Comparison of ENCODE assay signal across 10 mouse cellular contexts in the genomic region with DNA sequence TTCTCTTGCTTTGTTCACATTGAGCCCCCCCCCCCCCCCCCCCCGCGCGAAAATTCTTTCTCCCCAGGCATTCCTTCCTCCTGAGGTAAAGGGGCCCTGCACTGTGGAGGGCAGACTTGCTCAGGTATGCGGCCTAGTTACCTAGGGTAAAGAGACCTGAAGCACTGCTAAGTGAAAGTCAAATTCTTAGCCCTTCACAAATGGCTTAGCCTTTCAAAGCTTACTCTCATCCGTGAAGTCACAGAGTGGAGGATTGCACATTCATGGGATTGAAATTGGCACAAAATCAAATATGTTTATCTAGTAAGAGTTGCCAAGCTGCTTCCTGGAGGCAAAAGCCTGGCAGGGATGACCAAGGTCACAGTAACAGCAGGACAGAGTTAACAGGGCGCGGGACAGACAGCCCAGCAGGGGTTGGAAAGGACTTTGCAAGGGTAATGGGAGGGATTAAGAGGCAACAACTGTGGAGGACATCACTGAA.
A peak's percentile ranks its signal among the peaks of the same experiment; 100 is the strongest.
DNase-seq lines count a peak whose midpoint lies in the region; ATAC-seq and TF ChIP-seq lines count a peak whose summit lies in the region.
"Had no signal": no experiment of that assay in that cellular context is flagged by ENCODE, and none has a peak within 500 bp of the region (broad histone marks: within the 10 kb centered on the region; RNA-seq: fewer than 3 reads in every experiment).

No protein-coding gene starts in this region.

- H3K27me3 ChIP-seq in embryonic facial prominence, embryonic 11.5 days (ENCODE audit: control insufficient read depth, insufficient read depth, low read length): no peaks in the 10 kb centered on the region
- H3K27me3 ChIP-seq in intestine, embryonic 16.5 days (replicated peaks; ENCODE audit: control insufficient read depth, insufficient read depth, low read length): no peaks in the 10 kb centered on the region

- peak; percentile 55 for DNase-seq in heart, adult 18-20 months
- no peak for DNase-seq in heart, postnatal 36 days
- DNase-seq in embryonic facial prominence, embryonic 11.5 days (ENCODE audit: low spot score): peak; percentile 18
- DNase-seq in lung, postnatal 4 days: peak; percentile 25 to 60
- no peak for DNase-seq in left cerebral cortex, adult 2 months (ENCODE audit: extremely low spot score in 1 of 2, low spot score in 2 of 2)
- DNase-seq in gastrocnemius, adult 18-20 months (ENCODE audit: low spot score): no peak
- no peak for DNase-seq in left cerebral cortex, adult 9 months (ENCODE audit: low spot score in 2 of 2)
- DNase-seq: cerebellum, adult 8-10 months had no signal

- no peak; the same call in 1 of the 2 replicates for ATAC-seq in embryonic facial prominence, embryonic 11.5 days (replicated peaks; ENCODE audit: insufficient number of reproducible peaks, low FRiP score, low TSS enrichment, low read depth)
- ATAC-seq in intestine, embryonic 16.5 days: peak; percentile 63

- H3K4me2 ChIP-seq in embryonic facial prominence, embryonic 11.5 days (ENCODE audit: low read depth, low read length): no peak overlapping the region
- H3K4me2 ChIP-seq in intestine, embryonic 16.5 days (ENCODE audit: low read depth, low read length): no peak overlapping the region

- H3K9ac ChIP-seq in embryonic facial prominence, embryonic 11.5 days (replicated peaks; ENCODE audit: low read length): no peak overlapping the region
- no peak overlapping the region for H3K9ac ChIP-seq in intestine, embryonic 16.5 days (ENCODE audit: low read depth, low read length)

- H3K4me3 ChIP-seq in embryonic facial prominence, embryonic 11.5 days (ENCODE audit: low read depth, low read length): no peak overlapping the region
- no peak overlapping the region for H3K4me3 ChIP-seq in intestine, embryonic 16.5 days (ENCODE audit: low read length)
- no peak overlapping the region for H3K4me3 ChIP-seq in left cerebral cortex, adult 2 months
- H3K4me3 ChIP-seq: megakaryocyte, embryonic 14.5 days had no signal

- no peaks in the 10 kb centered on the region for H3K9me3 ChIP-seq in embryonic facial prominence, embryonic 11.5 days (replicated peaks; ENCODE audit: control insufficient read depth, low read length)
- peaks cover 4% of the 10 kb centered on the region; the same call in 1 of the 2 replicates for H3K9me3 ChIP-seq in intestine, embryonic 16.5 days (ENCODE audit: control insufficient read depth, low read length)

- H3K4me1 ChIP-seq in embryonic facial prominence, embryonic 11.5 days (ENCODE audit: control insufficient read depth, insufficient read depth, low read length): no peaks in the 10 kb centered on the region
- H3K4me1 ChIP-seq in intestine, embryonic 16.5 days (ENCODE audit: control insufficient read depth, insufficient read depth, low read length): 0 out of 2 replicates have a peak, but pooled peaks cover 4% of the 10 kb centered on the region

- no peak overlapping the region for H3K27ac ChIP-seq in embryonic facial prominence, embryonic 11.5 days (replicated peaks; ENCODE audit: low read depth, low read length)
- no peak overlapping the region for H3K27ac ChIP-seq in intestine, embryonic 16.5 days (ENCODE audit: low read length)
- H3K27ac ChIP-seq in left cerebral cortex, adult 2 months: no peak overlapping the region

- H3K36me3 ChIP-seq in embryonic facial prominence, embryonic 11.5 days (replicated peaks; ENCODE audit: control insufficient read depth, insufficient read depth, low read depth, low read length): no peaks in the 10 kb centered on the region
- H3K36me3 ChIP-seq in intestine, embryonic 16.5 days (ENCODE audit: control insufficient read depth, insufficient read depth, low read length): no peaks in the 10 kb centered on the region

- no peak for TF ChIP-seq CTCF in left cerebral cortex, adult 2 months (IDR thresholded peaks at IDR 0.05)

- WGBS in embryonic facial prominence, embryonic 11.5 days: 25% methylated on average over 4 of the region's 7 CpGs
- 24% methylated on average over 7 of the region's 7 CpGs for WGBS in intestine, embryonic 16.5 days

- intact Hi-C loops in heart, postnatal 36 days (cut with DNase I): no loop called here
- intact Hi-C loops in left cerebral cortex, adult 2 months (cut with DNase I): no loop called here

Comparison
In these comparisons a context has a peak if more than half of its experiments do, and no peak if none do; other contexts are left out.
1. DNase-seq: peak in heart, adult 18-20 months (2 of 2), embryonic facial prominence, embryonic 11.5 days (single experiment) and lung, postnatal 4 days (2 of 2); none in heart, postnatal 36 days (0 of 2), left cerebral cortex, adult 2 months (0 of 2), gastrocnemius, adult 18-20 months (single experiment) and left cerebral cortex, adult 9 months (0 of 2).